Mouse (Mus musculus): ENCODE results near the gene Plagl1.

GRCm38 (mm10) chr10:13171461-13171860 is 111.2 kb downstream of the Plagl1 start:
- no peak for TF ChIP-seq POLR2A (IDR thresholded peaks at IDR 0.05; ENCODE audit: low read depth, low read length)
- TF ChIP-seq CTCF (conservative IDR thresholded peaks at IDR 0.05; ENCODE audit: insufficient read depth, insufficient read length, low read depth, low read length), result no peak
